Mouse (Mus musculus) cerebellum, adult 2 months (tissue): Measurements from ENCODE around the gene Bglap3.

ENCODE experiments used
- CTCF ChIP-seq: fragments of 200-500 bp; IDR thresholded peaks from 2 replicates; pipeline ENCODE4 v1.5.1; 2011; ENCODE audit warnings: low read depth, mild to moderate bottlenecking, control low read depth, low read length, moderate library complexity, borderline replicate concordance; ENCODE audit not compliant: insufficient read depth
- POLR2A ChIP-seq: fragments of 200-500 bp; IDR thresholded peaks from 2 replicates; pipeline ENCODE4 v1.6.1; 2011; ENCODE audit warnings: low read length, control low read depth, borderline replicate concordance; ENCODE audit not compliant: insufficient read depth

DNA sequence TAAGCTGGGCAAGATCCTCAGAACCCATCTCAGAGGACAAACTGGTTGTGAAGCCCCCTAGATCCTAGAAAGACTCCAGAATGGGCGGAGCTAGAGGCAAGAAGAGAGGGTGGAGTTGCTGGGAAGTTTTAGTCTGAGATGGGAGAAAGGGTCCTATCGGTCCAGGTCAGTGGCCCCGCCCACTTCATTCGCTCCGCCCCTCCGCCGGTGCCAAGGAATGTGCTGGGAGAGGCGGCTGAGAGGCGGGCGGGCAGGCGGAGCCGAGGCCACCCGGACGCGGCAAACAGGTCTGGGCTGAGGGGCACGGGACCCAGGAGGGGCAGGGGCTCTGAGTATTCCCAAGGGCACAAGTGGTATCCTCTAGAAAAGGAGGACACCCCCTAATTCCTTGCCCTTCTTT, 8.2 kb downstream of the Bglap3 start, which contains the start of gene Paqr6:
- TF ChIP-seq CTCF (no peak), POLR2A (no peak)
